Mouse (Mus musculus) midbrain, embryonic 11.5 days (tissue): ENCODE data around the gene Exoc3l4. TPM values are rescaled to one million over a fixed set of nuclear protein-coding genes. Genes with fewer than 3 reads are reported as not detected.

Experiments
- ATAC-seq: fragments of 200-750 bp; cut with Nextera tagmentation; 2 replicates; pipeline ENCODE4 v1.8.0; 2017; ENCODE audit warnings: moderate TSS enrichment, moderate library complexity; ENCODE audit not compliant: low FRiP score
- DNase-seq: peaks from one replicate; pipeline ENCODE4 v3.0.0; 2015; ENCODE audit warnings: low spot score; ENCODE audit errors: missing footprints
- H3K27ac ChIP-seq: fragments of 300-500 bp; sonication (generic); 2 replicates; pipeline ENCODE4 v1.5.1; 2014; ENCODE audit warnings: low read depth, low read length
- H3K27me3 ChIP-seq: fragments of 300-500 bp; sonication (generic); 2 replicates; pipeline ENCODE4 v1.6.1; 2014; ENCODE audit warnings: mild to moderate bottlenecking, low read length, moderate library complexity, mixed read lengths; ENCODE audit not compliant: control insufficient read depth, insufficient read depth
- H3K36me3 ChIP-seq: fragments of 300-500 bp; sonication (generic); 2 replicates; pipeline ENCODE4 v1.6.1; 2014; ENCODE audit warnings: mild to moderate bottlenecking, low read length, moderate library complexity, mixed read lengths; ENCODE audit not compliant: control insufficient read depth, insufficient read depth
- H3K4me1 ChIP-seq: fragments of 300-500 bp; sonication (generic); 2 replicates; pipeline ENCODE4 v1.6.1; 2014; ENCODE audit warnings: low read length; ENCODE audit not compliant: control insufficient read depth, insufficient read depth
- H3K4me2 ChIP-seq: fragments of 300-500 bp; sonication (generic); 2 replicates; pipeline ENCODE4 v1.6.1; 2014; ENCODE audit warnings: mild to moderate bottlenecking, moderate library complexity
- H3K4me3 ChIP-seq: fragments of 300-500 bp; sonication (generic); 2 replicates; pipeline ENCODE4 v1.5.1; 2014; ENCODE audit warnings: low read depth, low read length
- H3K9ac ChIP-seq: fragments of 300-500 bp; sonication (generic); 2 replicates; pipeline ENCODE4 v1.6.1; 2014; ENCODE audit warnings: low read length
- H3K9me3 ChIP-seq: fragments of 300-500 bp; sonication (generic); 2 replicates; pipeline ENCODE4 v1.6.1; 2016; ENCODE audit warnings: low read length; ENCODE audit not compliant: control insufficient read depth
- WGBS: fragments of 180-500 bp; shearing (Covaris S2); extraction: QIAGEN DNeasy Blood & Tissue Kit; methylation state at CpG from one replicate; pipeline ENCODE4 v1.1.7; 2014; 5-methylcytosine and 5-hydroxymethylcytosine counted together
- polyA plus RNA-seq: library from polyadenylated mRNA; unstranded; fragments of >200 nt; fragmentation: Nextera tagmentation; extraction: Ambion mirVana; gene quantifications from 2 replicates; pipeline ENCODE4 v1.2.1, GENCODE M21; 2014

Exoc3l4 gene
- polyA plus RNA-seq: 2.3 and 2.9 TPM in 2 replicates

DNA sequence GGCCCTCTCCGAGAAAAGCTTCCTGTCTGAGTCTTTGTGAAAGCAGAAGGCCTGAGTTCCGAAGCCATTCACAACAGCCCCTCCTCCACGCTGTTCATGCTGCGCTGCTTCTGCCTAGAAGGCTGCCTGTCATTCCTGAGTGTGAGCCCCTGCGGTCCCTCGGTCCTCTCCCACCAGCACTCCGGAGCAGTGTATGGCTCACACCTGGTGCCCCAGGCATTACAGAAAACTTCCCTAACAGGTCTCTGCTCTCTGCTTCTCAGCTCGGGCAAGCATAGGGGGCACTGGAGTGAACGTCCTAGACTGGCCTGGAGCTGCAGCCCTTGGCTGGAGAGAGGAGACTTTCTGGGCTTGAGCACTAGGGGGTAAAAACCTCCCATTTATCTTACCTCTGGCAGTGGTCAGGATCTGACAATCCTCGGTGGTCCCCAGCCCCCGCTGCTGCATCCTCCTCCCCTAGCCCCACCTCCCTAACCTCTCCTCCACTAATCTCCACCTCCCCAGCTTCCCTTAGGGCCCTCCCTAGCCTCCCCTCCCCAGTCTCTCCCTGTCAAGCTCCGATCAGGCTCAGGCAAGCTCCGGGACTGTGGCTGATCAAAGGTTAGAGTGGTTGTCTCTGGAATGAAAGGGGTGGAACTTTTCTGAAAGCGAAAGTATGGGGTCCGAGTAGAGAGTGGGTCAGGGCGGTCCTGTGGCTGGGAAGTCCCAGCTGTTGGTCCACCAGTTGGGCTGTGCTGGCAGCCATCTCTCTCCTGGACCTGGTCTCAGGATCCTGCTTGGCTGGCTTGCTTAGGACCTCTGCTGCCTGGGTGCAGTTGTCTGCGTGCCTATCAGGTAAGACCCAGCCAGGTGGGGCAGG lies at the start of gene Exoc3l4:
Gene Exoc3l4, plus strand, starts transcription at position 97 of the 859 bp plus-strand sequence.
- peaks cover 7% of the 10 kb centered on the region for H3K27me3 ChIP-seq
- H3K4me3 ChIP-seq: peak within 1 kb of the TSS; percentile 3; the same call in 1 of the 2 replicates
- no peaks in the 10 kb centered on the region for H3K9me3 ChIP-seq
- peak within 1 kb of the TSS; percentile 37; the same call in 1 of the 2 replicates for H3K9ac ChIP-seq
- H3K27ac ChIP-seq: no peak within 1 kb of the TSS
- peak within 1 kb of the TSS; percentile 36 for H3K4me2 ChIP-seq
- H3K36me3 ChIP-seq: no peaks in the 10 kb centered on the region
- ATAC-seq: peak; percentile 62
- peaks cover 12% of the 10 kb centered on the region for H3K4me1 ChIP-seq
- DNase-seq: peak; percentile 90
- 3% methylated on average over 17 of the region's 17 CpGs for WGBS

DNA sequence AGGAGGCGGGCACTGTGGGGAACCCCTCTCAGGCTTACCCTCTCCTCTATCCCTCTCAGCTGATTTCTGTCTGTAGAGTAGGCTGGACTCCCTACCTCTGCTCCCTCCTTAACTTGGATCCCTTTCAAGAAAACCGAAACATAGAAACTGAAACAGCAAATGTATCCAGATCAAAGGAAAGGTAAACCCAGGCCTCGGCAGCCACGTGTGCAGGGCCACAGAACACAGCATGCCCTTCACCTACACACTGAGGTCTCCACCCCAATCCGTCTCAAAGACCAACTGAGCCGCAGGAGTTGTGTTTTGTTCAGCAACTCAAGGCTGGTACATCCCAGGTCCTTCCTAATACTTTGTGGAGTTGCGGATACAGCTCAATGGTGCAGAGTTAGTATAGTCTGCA lies 49.8 kb upstream of the Exoc3l4 start:
- H3K9me3 ChIP-seq: no peaks in the 10 kb centered on the region
- H3K27me3 ChIP-seq: no peaks in the 10 kb centered on the region
- H3K27ac ChIP-seq: no peak overlapping the region
- no peak overlapping the region for H3K4me2 ChIP-seq
- H3K4me1 ChIP-seq: no peaks in the 10 kb centered on the region
- H3K9ac ChIP-seq: no peak overlapping the region
- WGBS: 90% methylated on average over 7 of the region's 7 CpGs
- no peak overlapping the region for H3K4me3 ChIP-seq
- ATAC-seq (no peak), DNase-seq (no peak)
- H3K36me3 ChIP-seq: no peaks in the 10 kb centered on the region

DNA sequence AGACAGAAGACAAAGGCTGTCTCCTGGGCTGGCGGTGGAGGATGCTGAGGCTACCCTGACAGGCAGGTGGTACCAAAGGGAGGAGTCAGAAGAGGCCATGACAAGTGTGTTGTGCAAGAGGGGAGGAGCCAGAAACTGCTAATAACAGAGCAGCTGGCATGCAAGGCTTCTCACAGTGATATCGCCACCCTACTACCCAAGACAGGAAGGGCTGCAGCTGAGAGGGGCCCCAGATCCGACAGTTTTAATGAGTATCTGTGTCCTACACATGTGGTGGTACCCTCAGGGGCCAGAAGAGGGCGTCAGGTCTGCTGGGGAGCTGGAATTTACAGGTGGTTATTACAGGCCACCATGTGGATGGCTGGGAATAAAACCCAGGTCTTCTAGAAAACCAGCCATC lies 46.6 kb upstream of the Exoc3l4 start:
- H3K4me2 ChIP-seq: no peak overlapping the region
- H3K9me3 ChIP-seq: no peaks in the 10 kb centered on the region
- no peaks in the 10 kb centered on the region for H3K27me3 ChIP-seq
- DNase-seq (no peak), ATAC-seq (no peak)
- H3K36me3 ChIP-seq: no peaks in the 10 kb centered on the region
- no peak overlapping the region for H3K9ac ChIP-seq
- no peaks in the 10 kb centered on the region for H3K4me1 ChIP-seq
- H3K4me3 ChIP-seq: no peak overlapping the region
- WGBS: 65% methylated on average over 4 of the region's 4 CpGs
- no peak overlapping the region for H3K27ac ChIP-seq

DNA sequence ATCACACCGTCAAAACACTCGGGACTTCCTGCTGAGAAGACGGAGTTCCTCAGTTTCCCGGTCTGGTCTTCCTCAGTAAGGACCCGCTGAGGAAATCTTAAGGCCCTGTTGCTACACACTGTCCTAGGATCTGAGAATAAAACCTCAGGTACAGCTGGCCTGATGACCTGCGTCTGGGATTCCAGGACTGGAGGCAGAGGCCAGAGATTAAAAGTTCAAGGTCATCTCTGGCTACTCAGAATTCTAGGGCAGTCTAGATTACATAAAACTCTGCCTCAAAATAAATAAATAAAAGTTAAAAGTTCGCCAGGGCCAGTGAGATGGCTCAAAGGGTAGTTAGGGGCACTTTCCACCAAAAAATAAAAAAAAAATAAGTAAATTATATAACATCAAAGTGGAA lies 44.9 kb upstream of the Exoc3l4 start:
- 87% methylated on average over 7 of the region's 7 CpGs for WGBS
- H3K4me1 ChIP-seq: peaks cover 12% of the 10 kb centered on the region
- ATAC-seq: no peak

DNA sequence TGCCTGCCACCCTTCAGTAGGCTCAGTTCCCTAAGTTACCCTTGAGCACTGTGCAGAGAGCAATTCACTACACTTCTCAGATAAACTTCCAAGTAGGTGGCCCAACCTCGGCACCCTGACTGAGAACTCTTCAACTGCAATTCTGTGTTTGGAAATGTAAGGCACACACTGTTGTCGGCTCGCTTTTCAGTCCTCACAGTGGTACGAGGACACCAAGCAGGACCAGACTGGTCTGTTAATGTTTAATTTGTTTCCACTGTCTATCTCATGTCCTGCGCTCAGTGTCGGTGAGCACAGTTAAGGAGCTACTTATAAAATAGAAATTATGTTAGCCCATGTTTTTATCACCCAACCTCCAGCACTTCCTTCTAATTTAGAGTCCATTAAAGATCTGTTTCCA lies 43.4 kb upstream of the Exoc3l4 start:
- no peak overlapping the region for H3K4me3 ChIP-seq
- no peaks in the 10 kb centered on the region for H3K27me3 ChIP-seq
- H3K9me3 ChIP-seq: no peaks in the 10 kb centered on the region
- 91% methylated on average over 6 of the region's 6 CpGs for WGBS
- H3K27ac ChIP-seq: no peak overlapping the region
- H3K36me3 ChIP-seq: no peaks in the 10 kb centered on the region
- H3K9ac ChIP-seq: no peak overlapping the region
- no peak for ATAC-seq
- no peak for DNase-seq
- no peak overlapping the region for H3K4me2 ChIP-seq
- H3K4me1 ChIP-seq: peaks cover 14% of the 10 kb centered on the region

More for the DNA sequence above, 44.9 kb upstream of the Exoc3l4 start:
- H3K27me3 ChIP-seq: no peaks in the 10 kb centered on the region
- H3K27ac ChIP-seq: no peak overlapping the region
- H3K9me3 ChIP-seq: no peaks in the 10 kb centered on the region
- H3K9ac ChIP-seq: no peak overlapping the region
- no peaks in the 10 kb centered on the region for H3K36me3 ChIP-seq
- H3K4me3 ChIP-seq: no peak overlapping the region
- DNase-seq: no peak
- H3K4me2 ChIP-seq: no peak overlapping the region

DNA sequence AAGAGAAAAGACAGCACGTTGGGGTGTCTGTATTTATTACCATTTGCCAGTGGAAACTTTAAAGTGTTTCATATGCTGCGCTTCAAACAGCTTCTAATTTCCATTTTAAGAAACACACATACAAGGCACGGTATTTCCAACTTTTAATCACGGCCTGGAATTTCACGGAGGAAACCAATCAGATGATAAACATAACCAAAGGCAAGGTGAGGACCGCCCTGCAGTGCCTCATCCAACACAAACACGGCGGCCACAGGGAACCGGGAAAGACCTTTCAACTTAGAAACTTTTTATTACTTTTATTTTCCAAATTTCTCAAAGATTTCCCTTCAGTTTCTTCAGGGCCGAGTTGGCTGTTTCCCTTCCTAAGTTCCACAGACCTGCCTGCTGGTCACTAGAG lies 42.1 kb upstream of the Exoc3l4 start:
- H3K9ac ChIP-seq: no peak overlapping the region
- H3K4me2 ChIP-seq: no peak overlapping the region; the same call in 1 of the 2 replicates
- no peak overlapping the region for H3K27ac ChIP-seq
- no peaks in the 10 kb centered on the region for H3K9me3 ChIP-seq
- ATAC-seq: no peak
- no peaks in the 10 kb centered on the region for H3K36me3 ChIP-seq
- DNase-seq: no peak
- peaks cover 17% of the 10 kb centered on the region for H3K4me1 ChIP-seq
- H3K27me3 ChIP-seq: no peaks in the 10 kb centered on the region
- no peak overlapping the region for H3K4me3 ChIP-seq
- whole genome bisulfite sequencing: 87% methylated on average over 10 of the region's 10 CpGs

DNA sequence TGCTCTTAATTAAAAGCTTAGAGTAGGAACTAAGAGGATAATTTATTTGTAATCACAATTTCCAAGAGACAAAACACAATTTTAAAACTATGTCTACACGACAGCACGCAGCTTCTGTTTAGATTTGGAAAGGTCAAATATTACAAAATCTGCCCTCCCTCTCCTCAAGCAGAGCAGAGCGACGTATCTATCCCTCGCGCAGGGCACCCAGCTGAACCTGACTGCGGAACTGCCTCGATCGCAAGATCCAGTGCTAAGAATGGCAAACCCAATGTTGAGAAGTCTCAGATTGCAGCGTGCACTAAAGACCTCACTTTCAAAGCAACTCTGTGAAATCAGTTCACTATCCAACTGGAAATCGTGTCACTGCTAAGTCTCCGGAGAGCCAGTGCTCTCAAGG lies 41.3 kb upstream of the Exoc3l4 start:
- H3K9ac ChIP-seq: peak overlapping the region; percentile 93
- H3K27ac ChIP-seq: no peak overlapping the region
- peak overlapping the region; percentile 96 for H3K4me3 ChIP-seq
- H3K36me3 ChIP-seq: no peaks in the 10 kb centered on the region
- H3K9me3 ChIP-seq: no peaks in the 10 kb centered on the region
- no peaks in the 10 kb centered on the region for H3K27me3 ChIP-seq
- ATAC-seq (no peak), DNase-seq (no peak)
- peaks cover 17% of the 10 kb centered on the region for H3K4me1 ChIP-seq
- 80% methylated on average over 12 of the region's 12 CpGs for WGBS
- peak overlapping the region; percentile 88 for H3K4me2 ChIP-seq

DNA sequence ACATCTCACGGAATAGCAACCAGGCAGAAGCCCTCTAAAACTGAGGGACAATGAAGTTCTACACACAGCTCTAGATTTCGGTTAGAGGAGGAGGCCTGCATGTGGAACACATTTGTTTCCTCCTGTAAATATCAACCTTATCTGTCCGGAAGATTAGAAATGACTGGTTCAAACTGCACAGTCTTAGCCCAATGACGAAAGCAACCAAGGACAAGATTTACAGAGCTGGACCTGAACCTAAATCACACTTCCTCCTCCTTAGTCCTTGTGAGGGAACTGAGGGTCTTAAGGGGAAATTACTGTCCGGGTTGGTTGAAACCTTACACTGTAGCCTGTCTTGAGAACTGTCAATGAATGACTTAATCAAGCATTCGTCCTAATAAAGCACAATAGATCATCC lies 40.8 kb upstream of the Exoc3l4 start:
- peaks cover 17% of the 10 kb centered on the region for H3K4me1 ChIP-seq
- H3K4me3 ChIP-seq: peak overlapping the region; percentile 96
- H3K9me3 ChIP-seq: no peaks in the 10 kb centered on the region
- peak overlapping the region; percentile 93 for H3K9ac ChIP-seq
- H3K36me3 ChIP-seq: no peaks in the 10 kb centered on the region
- H3K27me3 ChIP-seq: no peaks in the 10 kb centered on the region
- DNase-seq (no peak), ATAC-seq (no peak)
- H3K27ac ChIP-seq: no peak overlapping the region
- H3K4me2 ChIP-seq: peak overlapping the region; percentile 88
- WGBS: 43% methylated on average over 6 of the region's 6 CpGs

DNA sequence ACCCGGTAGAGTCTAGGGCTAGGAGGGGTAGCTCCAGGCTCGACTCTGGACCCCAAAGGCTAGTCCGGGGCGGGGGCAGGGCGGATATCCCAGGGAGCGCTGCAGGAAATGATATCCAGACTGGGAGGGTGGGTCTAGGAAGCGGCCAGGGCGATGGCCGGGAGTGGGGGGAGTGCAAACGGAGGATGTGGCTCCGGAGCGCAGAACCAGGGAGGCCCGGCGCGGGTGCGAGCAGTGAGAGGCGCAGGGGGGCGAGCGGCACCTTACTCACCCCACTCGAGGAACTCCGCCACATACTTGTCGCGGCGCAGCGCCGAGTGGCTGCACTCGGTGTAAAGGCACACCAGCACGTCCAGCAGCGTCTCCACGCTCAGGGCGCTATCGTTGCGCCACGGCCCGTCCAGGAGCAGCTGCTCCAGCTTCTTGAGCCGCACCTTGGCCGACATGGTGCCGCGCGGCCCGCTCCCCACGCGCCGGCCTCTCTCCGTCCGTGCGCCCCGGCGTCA lies 39.9 kb upstream of the Exoc3l4 start:
- ATAC-seq: peak; percentile 26
- no peaks in the 10 kb centered on the region for H3K9me3 ChIP-seq
- H3K36me3 ChIP-seq: no peaks in the 10 kb centered on the region
- under 1% methylated on average over 42 of the region's 49 CpGs for WGBS
- H3K27me3 ChIP-seq: no peaks in the 10 kb centered on the region
- peak overlapping the region; percentile 96 for H3K4me3 ChIP-seq
- DNase-seq: peak; percentile 92
- peak overlapping the region; percentile 88 for H3K4me2 ChIP-seq
- H3K27ac ChIP-seq: peak overlapping the region; percentile 91
- peaks cover 17% of the 10 kb centered on the region for H3K4me1 ChIP-seq
- H3K9ac ChIP-seq: peak overlapping the region; percentile 93
